In the genomic region with DNA sequence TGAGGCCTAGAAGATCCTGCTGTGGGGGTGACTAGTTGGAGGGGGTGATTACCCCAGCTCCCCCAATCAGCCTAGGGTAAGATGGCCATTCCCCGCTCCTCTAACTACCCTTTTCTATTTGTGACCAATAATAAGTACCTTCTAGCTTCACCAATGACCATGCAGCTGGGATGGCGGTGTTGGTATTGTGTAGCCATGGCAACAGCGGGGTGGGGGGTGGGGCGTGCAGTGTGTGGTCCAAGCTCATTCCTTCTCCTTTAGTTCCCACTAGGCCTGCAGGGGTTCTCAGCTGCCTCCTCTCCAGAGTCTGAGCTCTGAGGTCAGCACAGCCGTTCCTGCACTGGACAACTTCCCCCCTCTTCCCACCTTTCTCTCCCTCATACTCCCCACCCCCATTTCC, we compare ENCODE assay signal across 13 mouse cellular contexts. TPM values are rescaled to one million over a fixed set of nuclear protein-coding genes. Genes with fewer than 3 reads are reported as not detected.
DNase-seq lines count a peak whose midpoint lies in the region; ATAC-seq lines count a peak whose summit lies in the region.
"Had no signal": no experiment of that assay in that cellular context is flagged by ENCODE, and none has a peak within 500 bp of the region (broad histone marks: within the 10 kb centered on the region; RNA-seq: fewer than 3 reads in every experiment).

No protein-coding gene starts in this region.

- peak; percentile 65 for ATAC-seq in hindbrain, embryonic 11.5 days (ENCODE audit: low FRiP score)
- ATAC-seq in midbrain, embryonic 14.5 days (ENCODE audit: low FRiP score, low TSS enrichment): no peak
- no peak for ATAC-seq in cerebellum, adult (ENCODE audit: insufficient number of reproducible peaks, low FRiP score, low TSS enrichment)

- intact Hi-C loops in heart, postnatal 36 days (cut with DNase I): no loop called here

- peaks cover 40% of the 10 kb centered on the region for H3K4me1 ChIP-seq in heart, embryonic 10.5 days
- no peaks in the 10 kb centered on the region for H3K4me1 ChIP-seq in hindbrain, embryonic 11.5 days (replicated peaks; ENCODE audit: control insufficient read depth, insufficient read depth, low read length)
- peaks cover 11% of the 10 kb centered on the region; the same call in 1 of the 2 replicates for H3K4me1 ChIP-seq in midbrain, embryonic 14.5 days (ENCODE audit: control insufficient read depth, insufficient read depth, low read length)

- H3K27me3 ChIP-seq in heart, embryonic 10.5 days (ENCODE audit: insufficient read depth, poor library complexity, severe bottlenecking): no peaks in the 10 kb centered on the region
- H3K27me3 ChIP-seq in hindbrain, embryonic 11.5 days (ENCODE audit: control insufficient read depth, insufficient read depth, low read length): no peaks in the 10 kb centered on the region
- no peaks in the 10 kb centered on the region for H3K27me3 ChIP-seq in midbrain, embryonic 14.5 days (ENCODE audit: control insufficient read depth, insufficient read depth, low read length)

- H3K4me3 ChIP-seq in heart, embryonic 10.5 days: no peak overlapping the region
- no peak overlapping the region for H3K4me3 ChIP-seq in hindbrain, embryonic 11.5 days (ENCODE audit: low read depth, low read length)
- no peak overlapping the region for H3K4me3 ChIP-seq in midbrain, embryonic 14.5 days (replicated peaks; ENCODE audit: low read depth, low read length)
- H3K4me3 ChIP-seq: left cerebral cortex, adult 2 months had no signal

- no peaks in the 10 kb centered on the region for H3K9me3 ChIP-seq in heart, embryonic 10.5 days
- H3K9me3 ChIP-seq in hindbrain, embryonic 11.5 days (ENCODE audit: control insufficient read depth, low read length): no peaks in the 10 kb centered on the region
- H3K9me3 ChIP-seq in midbrain, embryonic 14.5 days (ENCODE audit: control insufficient read depth, low read length): no peaks in the 10 kb centered on the region

- H3K36me3 ChIP-seq in heart, embryonic 10.5 days: no peaks in the 10 kb centered on the region
- no peaks in the 10 kb centered on the region for H3K36me3 ChIP-seq in hindbrain, embryonic 11.5 days (ENCODE audit: control insufficient read depth, insufficient read depth, low read length)
- H3K36me3 ChIP-seq in midbrain, embryonic 14.5 days (ENCODE audit: control insufficient read depth, insufficient read depth, low read length): no peaks in the 10 kb centered on the region

- H3K9ac ChIP-seq in hindbrain, embryonic 11.5 days (ENCODE audit: low read depth, low read length): no peak overlapping the region
- H3K9ac ChIP-seq in midbrain, embryonic 14.5 days (replicated peaks; ENCODE audit: low read length): no peak overlapping the region

- H3K4me2 ChIP-seq in hindbrain, embryonic 11.5 days (replicated peaks; ENCODE audit: low read depth, low read length): no peak overlapping the region
- H3K4me2 ChIP-seq in midbrain, embryonic 14.5 days (ENCODE audit: low read length): no peak overlapping the region

- DNase-seq in heart, embryonic 10.5 days (ENCODE audit: low spot score): no peak
- no peak for DNase-seq in heart, postnatal 36 days
- peak; percentile 36 for DNase-seq in R1 (ENCODE audit: low read depth, low spot score)
- DNase-seq in hindbrain, embryonic 11.5 days (ENCODE audit: low spot score): peak; percentile 72
- DNase-seq in midbrain, embryonic 14.5 days: peak; percentile 48
- no peak for DNase-seq in urinary bladder, postnatal 36 days (ENCODE audit: low spot score in 2 of 2)
- no peak for DNase-seq in layer of hippocampus, adult 8-10 months (ENCODE audit: low spot score in 2 of 2)
- DNase-seq: cerebellum, adult 11-12 months; heart, adult 18-20 months; kidney, adult 18-20 months had no signal

- H3K27ac ChIP-seq in heart, embryonic 10.5 days: peak overlapping the region; percentile 42; the same call in 1 of the 2 replicates
- H3K27ac ChIP-seq in hindbrain, embryonic 11.5 days (ENCODE audit: low read depth, low read length): peak overlapping the region; percentile 1; the same call in 1 of the 2 replicates
- no peak overlapping the region; the same call in 1 of the 2 replicates for H3K27ac ChIP-seq in midbrain, embryonic 14.5 days (replicated peaks; ENCODE audit: low read depth, low read length)

- 37% methylated on average over 5 of the region's 5 CpGs for WGBS in heart, embryonic 10.5 days
- WGBS in hindbrain, embryonic 11.5 days: 17% methylated on average over 5 of the region's 5 CpGs
- WGBS in midbrain, embryonic 14.5 days: 7% methylated on average over 5 of the region's 5 CpGs

RNA-seq across cellular contexts. Expression of a gene that starts 9.5 kb away (rescaled TPM):
- polyA plus RNA-seq in heart, embryonic 10.5 days (2016; fragmentation: Nextera tagmentation; extraction: Ambion mirVana): 24.1 and 38.2 TPM in 2 replicates
- total RNA-seq in heart, postnatal 36 days (2021): 10 to 100 TPM; 36.6 to 67.0 TPM
- polyA plus RNA-seq in hindbrain, embryonic 11.5 days (2014; fragmentation: Nextera tagmentation; extraction: Ambion mirVana): 3.0 and 3.7 TPM in 2 replicates
- 3.3 and 5.2 TPM in 2 replicates for polyA plus RNA-seq in midbrain, embryonic 14.5 days (2014; fragmentation: Nextera tagmentation; extraction: Ambion mirVana)
- total RNA-seq in layer of hippocampus, adult 8-10 months (2022): 10 to 100 TPM; 54.6 to 84.1 (median 66.1) TPM
- total RNA-seq: megakaryocyte, adult 5-6 weeks had no signal

RNA-seq across cellular contexts. Expression of a gene that starts 50.9 kb away (rescaled TPM):
- 55.1 and 78.2 TPM in 2 replicates for polyA plus RNA-seq in heart, embryonic 10.5 days (2016; fragmentation: Nextera tagmentation; extraction: Ambion mirVana)
- total RNA-seq in heart, postnatal 36 days (2021): 10 to 100 TPM in 1 of 2 experiments, 1 to 10 TPM in 1; 8.8 to 10.5 TPM
- polyA plus RNA-seq in hindbrain, embryonic 11.5 days (2014; fragmentation: Nextera tagmentation; extraction: Ambion mirVana): 68.5 and 71.5 TPM in 2 replicates
- polyA plus RNA-seq in midbrain, embryonic 14.5 days (2014; fragmentation: Nextera tagmentation; extraction: Ambion mirVana): 61.7 and 65.1 TPM in 2 replicates
- 10 to 100 TPM; 26.9 to 34.3 (median 31.1) TPM for total RNA-seq in layer of hippocampus, adult 8-10 months (2022)

Comparison
In these comparisons a context has a peak if more than half of its experiments do, and no peak if none do; other contexts are left out.
1. DNase-seq: peak in R1 (single experiment), hindbrain, embryonic 11.5 days (single experiment) and midbrain, embryonic 14.5 days (single experiment); none in heart, embryonic 10.5 days (single experiment), heart, postnatal 36 days (0 of 2), urinary bladder, postnatal 36 days (0 of 2) and layer of hippocampus, adult 8-10 months (0 of 2).